Mouse (Mus musculus): ENCODE data around the gene Cdk14.
A peak's percentile ranks its signal among the peaks of the same experiment; 100 is the strongest.

Gene Cdk14

DNA sequence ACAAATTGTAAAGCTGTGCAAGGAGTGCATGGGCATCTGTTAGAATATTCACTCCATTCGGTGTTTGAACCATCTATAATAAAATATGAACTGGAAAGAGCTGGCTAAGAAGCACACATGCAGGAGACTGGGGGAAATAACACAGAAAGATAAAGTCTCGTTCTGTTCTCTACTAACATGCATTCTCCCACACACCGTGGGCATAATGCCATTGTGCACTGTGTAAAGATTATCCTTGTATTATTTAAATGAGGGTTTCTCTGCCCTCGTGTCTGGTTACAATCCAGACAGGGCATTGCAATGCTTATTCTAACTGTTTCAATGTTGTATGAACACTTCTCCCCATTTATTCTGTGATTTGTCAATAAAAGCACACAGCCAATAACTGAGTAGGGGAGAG is 18.1 kb downstream of the Cdk14 start:
- peaks cover 5% of the 10 kb centered on the region; the same call in 1 of the 2 replicates for H3K9me3 ChIP-seq (ENCODE audit: low read length)
- H3K27me3 ChIP-seq (ENCODE audit: insufficient read depth, low read length) = no peaks in the 10 kb centered on the region
- no peak overlapping the region for H3K4me3 ChIP-seq (replicated peaks; ENCODE audit: low read length)
- H3K36me3 ChIP-seq (ENCODE audit: insufficient read depth, low read length) = no peaks in the 10 kb centered on the region
- no peaks in the 10 kb centered on the region for H3K4me1 ChIP-seq (replicated peaks; ENCODE audit: low read depth, low read length)
- TF ChIP-seq POU5F1 (IDR thresholded peaks at IDR 0.05; ENCODE audit: borderline replicate concordance, low read length) = no peak
- no peak for TF ChIP-seq NANOG (IDR thresholded peaks at IDR 0.05; ENCODE audit: borderline replicate concordance, low read length)
- TF ChIP-seq CTCF (conservative IDR thresholded peaks at IDR 0.05; ENCODE audit: low read length) = no peak

DNA sequence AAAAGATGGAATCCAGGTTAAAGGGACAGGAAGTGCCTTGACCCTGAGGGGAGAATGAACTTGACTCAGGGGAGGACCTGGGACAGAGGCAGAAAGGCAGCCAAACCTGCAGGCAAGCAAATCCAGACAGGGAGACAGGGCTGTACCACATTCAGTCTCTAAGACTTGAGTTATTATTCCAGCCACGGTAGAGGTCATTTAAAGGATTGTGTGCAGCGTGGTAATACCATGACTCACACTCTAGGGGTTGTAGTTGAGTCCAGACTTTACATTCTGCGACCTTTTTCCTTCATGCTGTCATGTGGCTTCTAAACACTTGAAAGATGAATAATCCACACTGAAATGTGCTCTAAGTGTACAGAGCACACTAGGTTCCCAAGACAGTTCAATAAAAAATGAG is 27.3 kb downstream of the Cdk14 start:
- TF ChIP-seq NANOG (IDR thresholded peaks at IDR 0.05; ENCODE audit: borderline replicate concordance, low read length) (no peak), CTCF (conservative IDR thresholded peaks at IDR 0.05; ENCODE audit: low read length) (no peak), POU5F1 (IDR thresholded peaks at IDR 0.05; ENCODE audit: borderline replicate concordance, low read length) (no peak)
- no peaks in the 10 kb centered on the region for H3K36me3 ChIP-seq (ENCODE audit: insufficient read depth, low read length)
- no peaks in the 10 kb centered on the region for H3K9me3 ChIP-seq (ENCODE audit: low read length)
- no peak overlapping the region for H3K4me3 ChIP-seq (replicated peaks; ENCODE audit: low read length)
- H3K27me3 ChIP-seq (ENCODE audit: insufficient read depth, low read length) = no peaks in the 10 kb centered on the region
- H3K4me1 ChIP-seq (replicated peaks; ENCODE audit: low read depth, low read length) = no peaks in the 10 kb centered on the region

DNA sequence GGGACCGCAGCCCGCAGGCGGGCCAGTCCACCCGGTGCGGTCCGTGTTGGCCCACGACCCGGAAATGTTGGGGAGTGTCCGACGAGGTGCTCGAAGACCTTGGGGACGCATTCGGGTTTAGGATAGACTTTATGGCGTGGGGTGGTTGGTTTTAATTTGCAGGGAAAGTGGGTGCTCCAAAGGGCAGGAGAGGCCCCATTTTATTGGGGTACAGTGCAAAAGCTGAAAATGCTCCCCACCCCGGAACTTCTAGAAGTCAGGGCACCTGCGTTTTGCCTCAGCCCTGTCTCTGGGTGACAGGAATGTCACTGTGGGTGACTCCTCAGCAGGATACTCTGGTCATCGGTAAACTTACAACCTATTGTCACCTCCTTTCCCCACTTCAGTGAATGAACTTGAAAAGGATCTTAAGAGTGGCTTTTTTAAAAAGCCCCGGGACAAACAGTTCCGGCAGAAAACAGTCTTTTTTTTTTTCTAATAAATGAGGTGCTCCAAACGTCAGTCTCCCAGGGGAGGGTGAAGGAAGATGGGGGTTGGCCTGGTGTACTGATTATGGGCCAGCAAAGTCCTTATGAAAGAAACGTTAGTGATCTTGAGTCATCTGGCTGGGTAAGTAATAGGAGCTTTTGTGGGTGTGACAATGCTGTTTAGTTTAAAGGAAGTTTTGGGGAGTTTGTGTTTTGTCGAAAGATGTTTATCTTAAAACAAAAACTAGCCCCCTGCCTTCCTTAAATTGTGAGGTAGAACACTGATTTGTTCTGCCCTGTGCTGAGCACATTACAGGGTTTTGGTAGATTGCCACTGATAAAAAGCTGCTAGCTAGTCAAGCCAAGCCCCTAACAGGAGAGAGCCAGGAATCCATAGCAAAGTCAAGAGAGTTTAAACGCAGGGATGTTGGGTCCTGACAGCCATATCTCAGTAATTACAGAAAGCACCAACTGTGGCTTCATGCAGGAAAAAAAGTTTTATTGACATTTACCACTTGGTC is 39.1 kb downstream of the Cdk14 start:
- no peak for TF ChIP-seq NANOG (IDR thresholded peaks at IDR 0.05; ENCODE audit: borderline replicate concordance, low read length)
- no peak for TF ChIP-seq POU5F1 (IDR thresholded peaks at IDR 0.05; ENCODE audit: borderline replicate concordance, low read length)
- TF ChIP-seq CTCF (conservative IDR thresholded peaks at IDR 0.05; ENCODE audit: low read length) = no peak
- H3K4me3 ChIP-seq (replicated peaks; ENCODE audit: low read length) = peak overlapping the region; percentile 83
- peaks cover 60% of the 10 kb centered on the region for H3K27me3 ChIP-seq (ENCODE audit: insufficient read depth, low read length)
- H3K4me1 ChIP-seq (replicated peaks; ENCODE audit: low read depth, low read length) = peaks cover 13% of the 10 kb centered on the region
- H3K9me3 ChIP-seq (ENCODE audit: low read length) = no peaks in the 10 kb centered on the region
- no peaks in the 10 kb centered on the region for H3K36me3 ChIP-seq (ENCODE audit: insufficient read depth, low read length)

DNA sequence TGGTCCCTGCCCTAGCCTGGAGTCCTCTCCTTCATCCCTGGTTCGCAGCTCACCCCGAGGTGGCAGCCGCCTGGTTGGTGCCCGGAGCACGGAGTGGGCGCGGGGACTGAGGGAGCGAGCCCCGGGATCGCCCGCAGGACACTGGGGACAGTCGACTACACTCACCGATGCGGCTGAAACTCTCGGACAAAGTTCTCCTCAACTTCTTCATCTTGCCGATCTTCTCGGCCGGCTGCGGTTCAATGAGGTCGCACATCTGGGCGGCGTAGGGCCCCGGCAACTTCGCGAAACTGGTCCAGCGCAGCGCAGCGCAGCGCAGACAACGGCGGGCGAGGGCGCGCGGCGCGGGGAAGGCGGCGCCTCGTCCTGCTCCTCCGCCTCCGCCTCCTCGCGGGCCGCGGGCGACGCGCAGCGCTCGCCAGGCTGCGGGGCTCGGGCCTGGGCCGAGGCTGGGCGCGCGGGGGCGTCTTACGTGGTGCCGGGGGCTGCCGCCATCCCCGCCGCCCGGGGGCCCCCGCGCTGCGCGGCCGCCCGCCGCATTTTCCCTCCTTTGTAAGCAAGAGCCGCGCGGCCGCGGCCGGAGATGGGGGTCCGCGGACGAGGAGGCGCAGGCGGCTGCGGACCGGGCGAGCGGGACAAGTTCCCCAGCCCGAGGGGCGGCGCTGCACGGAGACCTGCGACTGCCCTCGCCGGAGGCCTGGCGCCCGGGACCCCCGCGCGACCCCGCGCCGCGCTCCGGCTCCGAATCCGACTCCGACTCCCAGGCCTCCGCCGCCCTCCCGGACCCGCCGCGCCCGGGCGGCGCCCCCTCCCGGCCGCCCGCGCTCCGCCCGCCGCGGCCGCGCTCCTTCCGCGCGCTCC is 40.0 kb downstream of the Cdk14 start:
- peaks cover 13% of the 10 kb centered on the region for H3K4me1 ChIP-seq (replicated peaks; ENCODE audit: low read depth, low read length)
- TF ChIP-seq NANOG (IDR thresholded peaks at IDR 0.05; ENCODE audit: borderline replicate concordance, low read length) = no peak
- no peaks in the 10 kb centered on the region for H3K9me3 ChIP-seq (ENCODE audit: low read length)
- H3K4me3 ChIP-seq (replicated peaks; ENCODE audit: low read length) = peak overlapping the region; percentile 83
- H3K27me3 ChIP-seq (ENCODE audit: insufficient read depth, low read length) = peaks cover 58% of the 10 kb centered on the region
- H3K36me3 ChIP-seq (ENCODE audit: insufficient read depth, low read length) = no peaks in the 10 kb centered on the region

DNA sequence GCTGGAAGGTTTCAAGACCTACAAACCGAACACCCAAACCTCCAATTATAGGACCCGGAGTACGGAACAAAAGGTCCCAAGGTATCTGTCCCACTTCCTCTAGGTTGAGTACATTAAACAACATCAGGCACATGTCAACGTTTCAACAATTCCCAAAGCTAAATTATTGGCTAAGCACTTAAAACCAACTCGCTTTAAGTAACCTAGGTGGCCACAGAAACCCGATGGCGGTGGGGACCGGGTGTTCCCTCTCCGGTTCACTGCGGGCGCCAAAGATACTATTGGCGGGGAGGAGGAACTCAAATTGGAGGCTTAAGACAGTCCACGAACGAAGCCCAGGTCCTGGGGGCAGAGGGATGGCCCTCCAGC is 40.6 kb downstream of the Cdk14 start:
- Histone ChIP-seq H3K27me3 (ENCODE audit: insufficient read depth, low read length) (peaks cover 57% of the 10 kb centered on the region), H3K36me3 (ENCODE audit: insufficient read depth, low read length) (no peaks in the 10 kb centered on the region), H3K9me3 (ENCODE audit: low read length) (no peaks in the 10 kb centered on the region), H3K4me3 (replicated peaks; ENCODE audit: low read length) (peak overlapping the region; percentile 83), H3K4me1 (replicated peaks; ENCODE audit: low read depth, low read length) (peaks cover 13% of the 10 kb centered on the region)
- TF ChIP-seq NANOG (IDR thresholded peaks at IDR 0.05; ENCODE audit: borderline replicate concordance, low read length) = no peak
- no peak for TF ChIP-seq CTCF (conservative IDR thresholded peaks at IDR 0.05; ENCODE audit: low read length)
- no peak for TF ChIP-seq POU5F1 (IDR thresholded peaks at IDR 0.05; ENCODE audit: borderline replicate concordance, low read length)

DNA sequence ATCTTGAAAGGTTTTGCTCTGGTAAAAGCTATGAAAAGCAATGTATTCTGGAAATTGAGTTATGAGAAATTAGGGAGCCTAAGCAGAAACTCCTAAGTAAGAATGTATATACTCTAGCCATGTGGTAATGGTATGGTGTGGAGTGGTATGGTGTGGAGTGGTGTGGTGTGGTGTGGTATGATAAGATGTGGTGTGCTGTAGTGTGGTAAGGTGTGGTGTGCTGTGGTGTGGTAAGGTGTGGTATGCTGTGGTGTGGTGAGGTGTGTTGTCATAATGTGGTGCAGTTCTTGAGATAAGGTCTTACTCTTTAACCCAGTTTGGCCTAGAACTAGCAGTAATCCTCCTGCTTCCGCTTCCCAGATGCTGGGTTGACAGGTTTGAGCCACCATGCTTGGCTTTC is 45.7 kb downstream of the Cdk14 start:
- H3K36me3 ChIP-seq (ENCODE audit: insufficient read depth, low read length) = no peaks in the 10 kb centered on the region
- peaks cover 28% of the 10 kb centered on the region for H3K4me1 ChIP-seq (replicated peaks; ENCODE audit: low read depth, low read length)
- H3K9me3 ChIP-seq (ENCODE audit: low read length) = no peaks in the 10 kb centered on the region
- no peak overlapping the region for H3K4me3 ChIP-seq (replicated peaks; ENCODE audit: low read length)
- H3K27me3 ChIP-seq (ENCODE audit: insufficient read depth, low read length) = peaks cover 26% of the 10 kb centered on the region
- TF ChIP-seq POU5F1 (IDR thresholded peaks at IDR 0.05; ENCODE audit: borderline replicate concordance, low read length) = no peak
- no peak for TF ChIP-seq CTCF (conservative IDR thresholded peaks at IDR 0.05; ENCODE audit: low read length)
- no peak for TF ChIP-seq NANOG (IDR thresholded peaks at IDR 0.05; ENCODE audit: borderline replicate concordance, low read length)

DNA sequence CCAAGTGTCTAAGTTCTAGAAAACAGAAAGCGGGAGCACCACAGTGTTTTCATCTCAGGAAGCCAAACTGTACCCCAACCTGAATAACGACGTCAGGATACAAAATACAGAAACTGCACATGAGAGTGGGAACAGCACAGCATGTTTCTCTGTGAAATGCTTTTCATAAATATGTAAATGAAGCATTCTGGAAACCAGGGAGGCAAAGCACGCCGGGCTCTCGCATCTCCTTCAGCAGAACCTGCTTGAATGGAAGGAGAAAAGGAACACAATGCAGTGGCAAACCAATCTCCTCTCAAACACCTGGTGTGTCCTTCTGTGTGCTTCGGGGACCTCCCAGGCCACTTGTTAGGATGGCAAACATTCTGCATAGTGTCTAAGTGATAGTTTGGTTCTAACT is 46.6 kb downstream of the Cdk14 start:
- TF ChIP-seq CTCF (conservative IDR thresholded peaks at IDR 0.05; ENCODE audit: low read length) = no peak
- TF ChIP-seq POU5F1 (IDR thresholded peaks at IDR 0.05; ENCODE audit: borderline replicate concordance, low read length) = no peak
- TF ChIP-seq NANOG (IDR thresholded peaks at IDR 0.05; ENCODE audit: borderline replicate concordance, low read length) = no peak
- Histone ChIP-seq H3K4me1 (replicated peaks; ENCODE audit: low read depth, low read length) (peaks cover 23% of the 10 kb centered on the region), H3K27me3 (ENCODE audit: insufficient read depth, low read length) (peaks cover 19% of the 10 kb centered on the region), H3K4me3 (replicated peaks; ENCODE audit: low read length) (no peak overlapping the region), H3K9me3 (ENCODE audit: low read length) (no peaks in the 10 kb centered on the region), H3K36me3 (ENCODE audit: insufficient read depth, low read length) (no peaks in the 10 kb centered on the region)

DNA sequence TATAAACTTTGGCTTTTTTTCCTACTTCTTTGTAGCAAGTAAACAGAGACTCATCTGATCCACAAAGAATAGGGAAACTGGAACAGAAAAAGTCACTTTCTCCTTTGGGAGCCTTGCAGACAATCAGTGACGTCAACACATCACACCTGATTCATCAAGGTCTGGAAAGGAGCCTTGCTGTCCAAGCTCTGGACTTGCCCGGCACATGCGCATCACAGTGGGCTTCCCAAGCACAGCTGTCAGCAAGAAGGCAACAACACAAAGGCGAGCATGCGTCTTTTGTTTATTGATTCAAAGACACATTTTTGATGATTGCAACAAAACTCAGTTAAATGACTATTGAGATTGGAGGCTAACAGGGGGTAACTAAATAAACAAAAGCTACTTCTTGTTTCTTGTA is 47.2 kb downstream of the Cdk14 start:
- TF ChIP-seq CTCF (conservative IDR thresholded peaks at IDR 0.05; ENCODE audit: low read length) = no peak
- no peak overlapping the region for H3K4me3 ChIP-seq (replicated peaks; ENCODE audit: low read length)
- H3K4me1 ChIP-seq (replicated peaks; ENCODE audit: low read depth, low read length) = peaks cover 23% of the 10 kb centered on the region
- peaks cover 13% of the 10 kb centered on the region for H3K27me3 ChIP-seq (ENCODE audit: insufficient read depth, low read length)
- no peaks in the 10 kb centered on the region for H3K36me3 ChIP-seq (ENCODE audit: insufficient read depth, low read length)
- no peaks in the 10 kb centered on the region for H3K9me3 ChIP-seq (ENCODE audit: low read length)

All from E14TG2a.4 (cell line).